Mouse (Mus musculus): ENCODE measurements around the gene B4galnt1. TPM values are rescaled to one million over a fixed set of nuclear protein-coding genes. Genes with fewer than 3 reads are reported as not detected.
A peak's percentile ranks its signal among the peaks of the same experiment; 100 is the strongest.

Gene B4galnt1
- polyA plus RNA-seq, 1 experiment = 54.8 TPM

DNA sequence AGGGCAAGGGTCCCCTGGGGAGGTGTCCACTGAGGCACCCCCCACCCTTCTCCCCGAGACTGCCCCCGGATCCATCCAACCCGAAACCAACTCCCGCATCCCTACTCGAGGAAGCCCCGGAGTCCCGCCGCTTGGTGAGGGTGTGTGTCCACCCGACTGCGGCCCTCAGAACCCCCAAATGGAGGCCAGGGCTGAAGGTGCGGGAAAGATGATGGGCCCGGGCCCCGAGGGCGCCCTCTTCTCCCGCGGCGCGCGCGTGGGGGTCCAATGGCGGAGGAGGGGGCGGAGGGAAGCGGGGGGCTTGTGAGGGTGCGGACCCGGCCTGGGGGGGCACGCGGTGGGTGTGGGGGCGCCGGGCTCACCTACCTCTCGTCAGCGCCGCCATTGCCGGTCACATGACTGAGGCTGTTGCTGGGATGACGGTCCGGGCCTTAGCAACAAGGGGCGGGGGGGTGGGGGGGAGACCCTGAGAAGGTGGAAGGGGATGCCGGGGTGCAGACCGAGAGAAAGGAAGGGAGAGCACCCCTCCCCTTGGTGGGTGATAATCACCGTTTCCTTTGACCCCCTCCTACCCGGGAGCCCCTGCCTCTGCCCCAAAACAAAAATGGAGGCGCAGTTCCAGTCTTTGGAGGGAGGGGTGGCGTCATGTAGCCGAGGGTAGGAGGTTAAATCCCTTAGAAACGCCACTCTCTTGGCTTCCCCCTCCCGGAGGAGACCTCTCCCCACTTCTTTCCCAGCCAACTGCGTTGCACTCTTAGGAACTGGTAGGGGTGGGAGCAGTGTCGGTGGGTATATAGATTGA lies 30.5 kb downstream of the B4galnt1 start, which contains the start of gene Dtx3:
Gene Dtx3 (minus strand): TSS at position 401 of the 802 bp plus-strand sequence.
- WGBS = under 1% methylated on average over 43 of the region's 47 CpGs
- peak within 1 kb of the TSS; percentile 69 for H3K4me3 ChIP-seq (replicated peaks; ENCODE audit: control insufficient read depth, low read depth, low read length)
- no peak for TF ChIP-seq POLR2A (IDR thresholded peaks at IDR 0.05; ENCODE audit: borderline replicate concordance, control insufficient read depth, low read depth, low read length)
- TF ChIP-seq CTCF (IDR thresholded peaks at IDR 0.05; ENCODE audit: control insufficient read depth, insufficient read depth, low read length) = no peak
- peak within 1 kb of the TSS; percentile 51 for H3K27ac ChIP-seq (ENCODE audit: control insufficient read depth, insufficient read depth, low read depth, low read length, poor library complexity)
- H3K4me1 ChIP-seq (ENCODE audit: control insufficient read depth, insufficient read depth, low read length) = peaks cover 1% of the 10 kb centered on the region; the same call in 1 of the 2 replicates

DNA sequence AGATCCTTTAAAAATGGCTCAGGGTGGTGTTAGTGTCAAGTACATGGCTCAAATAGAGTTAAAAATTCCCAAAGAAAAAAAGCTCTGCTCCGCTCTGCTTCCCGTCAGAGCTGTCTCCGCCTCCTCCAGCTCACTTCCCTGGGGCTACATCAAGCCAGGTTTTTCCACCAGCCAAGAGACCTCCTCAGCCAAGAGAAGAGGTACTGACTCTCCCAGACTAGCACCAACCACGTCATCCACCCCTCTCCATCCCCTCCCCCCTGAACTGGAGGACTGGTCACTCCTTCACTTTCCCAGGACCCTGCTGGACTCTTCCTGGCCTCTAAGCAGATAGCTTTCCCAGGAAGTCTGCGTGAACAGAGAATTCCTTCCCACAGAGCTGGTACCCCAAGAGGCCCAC lies 31.4 kb downstream of the B4galnt1 start:
- TF ChIP-seq CTCF (IDR thresholded peaks at IDR 0.05; ENCODE audit: control insufficient read depth, insufficient read depth, low read length) = no peak
- no peak for TF ChIP-seq POLR2A (IDR thresholded peaks at IDR 0.05; ENCODE audit: borderline replicate concordance, control insufficient read depth, low read depth, low read length)
- WGBS = 86% methylated on average over 5 of the region's 5 CpGs
- H3K27ac ChIP-seq (ENCODE audit: control insufficient read depth, insufficient read depth, low read depth, low read length, poor library complexity) = no peak overlapping the region
- H3K4me3 ChIP-seq (replicated peaks; ENCODE audit: control insufficient read depth, low read depth, low read length) = no peak overlapping the region
- H3K4me1 ChIP-seq (ENCODE audit: control insufficient read depth, insufficient read depth, low read length) = no peaks in the 10 kb centered on the region; the same call in 1 of the 2 replicates

GRCm38 (mm10) chr10:127197104-127197503 lies 32.1 kb downstream of the B4galnt1 start:
- Histone ChIP-seq H3K4me1 (ENCODE audit: control insufficient read depth, insufficient read depth, low read length) (no peaks in the 10 kb centered on the region; the same call in 1 of the 2 replicates), H3K27ac (ENCODE audit: control insufficient read depth, insufficient read depth, low read depth, low read length, poor library complexity) (no peak overlapping the region), H3K4me3 (replicated peaks; ENCODE audit: control insufficient read depth, low read depth, low read length) (no peak overlapping the region)
- TF ChIP-seq POLR2A (IDR thresholded peaks at IDR 0.05; ENCODE audit: borderline replicate concordance, control insufficient read depth, low read depth, low read length) (no peak), CTCF (IDR thresholded peaks at IDR 0.05; ENCODE audit: control insufficient read depth, insufficient read depth, low read length) (no peak)
- 91% methylated on average over 8 of the region's 8 CpGs for WGBS

DNA sequence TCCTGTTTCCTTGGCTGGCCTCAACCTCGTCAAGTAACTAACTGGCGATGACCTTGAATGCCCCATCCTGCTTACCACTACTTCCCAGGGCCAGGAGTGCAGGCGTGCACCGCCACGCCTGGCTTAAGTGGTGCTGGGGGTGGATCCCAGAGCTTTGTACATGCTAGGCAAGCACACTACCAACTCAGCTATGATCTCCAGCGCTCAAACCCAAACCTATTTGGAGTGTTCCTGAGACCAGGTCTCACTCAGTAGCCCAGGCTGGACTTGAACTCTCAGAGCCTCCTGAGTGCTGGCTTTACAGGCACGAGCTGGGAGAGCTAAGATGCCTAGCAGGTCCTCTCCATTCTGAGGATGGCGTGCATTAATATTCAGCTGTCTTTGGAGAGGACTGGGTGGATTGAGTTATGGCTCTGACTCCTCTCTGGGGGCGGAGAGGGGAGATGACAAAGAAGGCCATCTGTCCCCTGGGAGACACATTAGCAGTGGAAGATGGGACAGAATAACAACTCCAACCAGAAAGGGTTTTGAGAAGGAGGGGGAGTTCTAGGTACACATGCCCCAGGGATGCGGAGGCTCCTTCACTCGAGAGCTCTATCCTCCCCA lies 32.6 kb downstream of the B4galnt1 start:
- 86% methylated on average over 11 of the region's 11 CpGs for WGBS
- H3K4me1 ChIP-seq (ENCODE audit: control insufficient read depth, insufficient read depth, low read length) = no peaks in the 10 kb centered on the region; the same call in 1 of the 2 replicates

GRCm38 (mm10) chr10:127198492-127198891 lies 33.5 kb downstream of the B4galnt1 start:
- Histone ChIP-seq H3K27ac (ENCODE audit: control insufficient read depth, insufficient read depth, low read depth, low read length, poor library complexity) (no peak overlapping the region), H3K4me3 (replicated peaks; ENCODE audit: control insufficient read depth, low read depth, low read length) (no peak overlapping the region), H3K4me1 (ENCODE audit: control insufficient read depth, insufficient read depth, low read length) (no peaks in the 10 kb centered on the region; the same call in 1 of the 2 replicates)
- WGBS = 75% methylated on average over 2 of the region's 2 CpGs
- TF ChIP-seq CTCF (IDR thresholded peaks at IDR 0.05; ENCODE audit: control insufficient read depth, insufficient read depth, low read length) = no peak

More for the DNA sequence above, 32.6 kb downstream of the B4galnt1 start:
- no peak overlapping the region for H3K4me3 ChIP-seq (replicated peaks; ENCODE audit: control insufficient read depth, low read depth, low read length)
- no peak overlapping the region for H3K27ac ChIP-seq (ENCODE audit: control insufficient read depth, insufficient read depth, low read depth, low read length, poor library complexity)
- TF ChIP-seq POLR2A (IDR thresholded peaks at IDR 0.05; ENCODE audit: borderline replicate concordance, control insufficient read depth, low read depth, low read length) (no peak), CTCF (IDR thresholded peaks at IDR 0.05; ENCODE audit: control insufficient read depth, insufficient read depth, low read length) (no peak)

DNA sequence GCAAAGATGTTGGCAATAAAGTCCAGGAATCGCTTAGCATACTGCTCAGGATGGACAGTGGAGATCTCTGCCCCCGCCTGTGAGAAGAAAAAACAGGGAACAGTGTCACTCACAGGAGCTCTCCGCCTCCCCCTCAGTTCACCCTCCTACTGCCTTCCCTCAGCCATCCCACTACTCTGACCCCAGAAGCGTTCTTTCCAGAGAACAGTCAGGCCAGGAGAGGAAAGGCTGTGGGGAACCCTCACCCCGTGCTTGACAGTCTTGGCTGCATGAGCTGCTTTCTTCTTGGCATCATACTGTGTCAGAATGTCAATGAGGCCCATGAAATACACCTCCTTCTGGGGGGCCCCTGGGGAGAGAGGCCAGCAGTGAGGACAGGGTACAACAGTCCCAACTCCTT lies 34.0 kb downstream of the B4galnt1 start:
- no peak for TF ChIP-seq POLR2A (IDR thresholded peaks at IDR 0.05; ENCODE audit: borderline replicate concordance, control insufficient read depth, low read depth, low read length)
- TF ChIP-seq CTCF (IDR thresholded peaks at IDR 0.05; ENCODE audit: control insufficient read depth, insufficient read depth, low read length) = no peak
- no peak overlapping the region for H3K4me3 ChIP-seq (replicated peaks; ENCODE audit: control insufficient read depth, low read depth, low read length)
- no peak overlapping the region; the same call in 1 of the 2 replicates for H3K27ac ChIP-seq (ENCODE audit: control insufficient read depth, insufficient read depth, low read depth, low read length, poor library complexity)
- WGBS = 85% methylated on average over 5 of the region's 5 CpGs
- H3K4me1 ChIP-seq (ENCODE audit: control insufficient read depth, insufficient read depth, low read length) = no peaks in the 10 kb centered on the region; the same call in 1 of the 2 replicates

- no peak overlapping the region for H3K4me3 ChIP-seq (replicated peaks; ENCODE audit: control insufficient read depth, low read depth, low read length)
- 97% methylated on average over 11 of the region's 11 CpGs for WGBS
- TF ChIP-seq POLR2A (IDR thresholded peaks at IDR 0.05; ENCODE audit: borderline replicate concordance, control insufficient read depth, low read depth, low read length) (no peak), CTCF (IDR thresholded peaks at IDR 0.05; ENCODE audit: control insufficient read depth, insufficient read depth, low read length) (no peak)
- H3K4me1 ChIP-seq (ENCODE audit: control insufficient read depth, insufficient read depth, low read length) = no peaks in the 10 kb centered on the region
- no peak overlapping the region for H3K27ac ChIP-seq (ENCODE audit: control insufficient read depth, insufficient read depth, low read depth, low read length, poor library complexity)
These were observed 34.4 kb downstream of the B4galnt1 start for GRCm38 (mm10) chr10:127199474-127199873.

DNA sequence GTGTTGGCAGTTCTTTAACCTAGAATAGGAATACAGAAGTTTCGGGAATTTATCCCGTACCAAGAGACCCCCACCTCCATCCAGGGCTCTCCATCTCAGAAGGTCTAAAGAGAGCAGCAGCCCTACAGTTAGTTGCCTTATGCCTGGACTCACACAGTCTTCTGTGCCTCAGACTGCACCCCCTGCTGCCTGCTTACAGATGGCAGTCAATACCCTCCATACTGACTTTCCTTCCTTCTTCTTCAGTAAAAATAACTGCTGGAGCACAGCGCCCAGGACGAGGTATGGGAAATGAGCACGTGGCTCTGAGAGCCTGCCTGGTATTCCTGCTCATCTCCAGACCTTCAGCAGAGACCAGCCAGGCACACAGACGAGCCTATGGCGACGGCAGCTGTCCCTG lies 35.3 kb downstream of the B4galnt1 start:
- TF ChIP-seq POLR2A (IDR thresholded peaks at IDR 0.05; ENCODE audit: borderline replicate concordance, control insufficient read depth, low read depth, low read length) (no peak), CTCF (IDR thresholded peaks at IDR 0.05; ENCODE audit: control insufficient read depth, insufficient read depth, low read length) (no peak)
- Histone ChIP-seq H3K4me3 (replicated peaks; ENCODE audit: control insufficient read depth, low read depth, low read length) (no peak overlapping the region), H3K4me1 (ENCODE audit: control insufficient read depth, insufficient read depth, low read length) (no peaks in the 10 kb centered on the region; the same call in 1 of the 2 replicates), H3K27ac (ENCODE audit: control insufficient read depth, insufficient read depth, low read depth, low read length, poor library complexity) (no peak overlapping the region)
- 87% methylated on average over 8 of the region's 8 CpGs for WGBS

All from bone marrow, adult 2 months (tissue).